Mouse (Mus musculus) limb, embryonic 14.5 days (tissue): ENCODE measurements around the gene Gm37240. TPM values are rescaled to one million over a fixed set of nuclear protein-coding genes. Genes with fewer than 3 reads are reported as not detected.

Experiments used
- ATAC-seq: fragments of 200-750 bp; cut with Nextera tagmentation; 2 replicates; pipeline ENCODE4 v1.8.0; 2017; ENCODE audit warnings: low read depth, moderate number of reproducible peaks, moderate TSS enrichment; ENCODE audit not compliant: low FRiP score
- DNase-seq: peaks from one replicate; pipeline ENCODE4 v3.0.0-alpha.2; 2015; ENCODE audit warnings: low spot score
- H3K27ac ChIP-seq: fragments of 300-500 bp; sonication (generic); replicated peaks from 2 replicates; pipeline ENCODE4 v1.5.1; 2014; ENCODE audit warnings: low read depth, mild to moderate bottlenecking, low read length, moderate library complexity, mixed read lengths
- H3K27me3 ChIP-seq: fragments of 300-500 bp; sonication (generic); 2 replicates; pipeline ENCODE4 v1.6.1; 2014; ENCODE audit warnings: low read length, mixed read lengths; ENCODE audit not compliant: control insufficient read depth, insufficient read depth
- H3K36me3 ChIP-seq: fragments of 300-500 bp; sonication (generic); 2 replicates; pipeline ENCODE4 v1.6.1; 2014; ENCODE audit warnings: mild to moderate bottlenecking, low read length, moderate library complexity, mixed read lengths; ENCODE audit not compliant: control insufficient read depth, insufficient read depth
- H3K4me1 ChIP-seq: fragments of 300-500 bp; sonication (generic); 2 replicates; pipeline ENCODE4 v1.6.1; 2014; ENCODE audit warnings: antibody characterized with exemption, low read length, mixed read lengths; ENCODE audit not compliant: control insufficient read depth, insufficient read depth
- H3K4me2 ChIP-seq: fragments of 300-500 bp; sonication (generic); replicated peaks from 2 replicates; pipeline ENCODE4 v1.6.1; 2014; ENCODE audit warnings: low read depth, mild to moderate bottlenecking, low read length, moderate library complexity; ENCODE audit not compliant: severe bottlenecking
- H3K4me3 ChIP-seq: fragments of 300-500 bp; sonication (generic); replicated peaks from 2 replicates; pipeline ENCODE4 v1.5.1; 2014; ENCODE audit warnings: low read length
- H3K9ac ChIP-seq: fragments of 300-500 bp; sonication (generic); 2 replicates; pipeline ENCODE4 v1.6.1; 2014; ENCODE audit warnings: mild to moderate bottlenecking, low read depth, low read length, moderate library complexity; ENCODE audit not compliant: severe bottlenecking
- H3K9me3 ChIP-seq: fragments of 300-500 bp; sonication (generic); 2 replicates; pipeline ENCODE4 v1.6.1; 2016; ENCODE audit warnings: low read length; ENCODE audit not compliant: control insufficient read depth
- POLR2A ChIP-seq: fragments of 200-500 bp; IDR thresholded peaks from 2 replicates; pipeline ENCODE4 v1.8.0; 2012; ENCODE audit warnings: inconsistent platforms, mild to moderate bottlenecking, moderate library complexity, borderline replicate concordance; ENCODE audit not compliant: insufficient read depth, insufficient read length; ENCODE audit errors: extremely low read depth
- WGBS: fragments of 180-500 bp; shearing (Covaris S2); extraction: QIAGEN DNeasy Blood & Tissue Kit; methylation state at CpG from one replicate; pipeline ENCODE4 v1.1.7; 2014; 5-methylcytosine and 5-hydroxymethylcytosine counted together
- polyA plus RNA-seq, 2 experiments: library from polyadenylated mRNA; depleted of rRNA in 1 of 2; stranded (reverse) in 1 of 2; unstranded in 1 of 2; fragments of >200 nt; fragmentation: Nextera tagmentation in 1 of 2; extraction: Ambion mirVana in 1 of 2; gene quantifications; 2 replicates each; pipeline versions ENCODE4 v1.2.1 to v1.2.3; 2012 to 2014

Gene Gm37240
- polyA plus RNA-seq, 2 experiments: 2.0 to 13.4 TPM

DNA sequence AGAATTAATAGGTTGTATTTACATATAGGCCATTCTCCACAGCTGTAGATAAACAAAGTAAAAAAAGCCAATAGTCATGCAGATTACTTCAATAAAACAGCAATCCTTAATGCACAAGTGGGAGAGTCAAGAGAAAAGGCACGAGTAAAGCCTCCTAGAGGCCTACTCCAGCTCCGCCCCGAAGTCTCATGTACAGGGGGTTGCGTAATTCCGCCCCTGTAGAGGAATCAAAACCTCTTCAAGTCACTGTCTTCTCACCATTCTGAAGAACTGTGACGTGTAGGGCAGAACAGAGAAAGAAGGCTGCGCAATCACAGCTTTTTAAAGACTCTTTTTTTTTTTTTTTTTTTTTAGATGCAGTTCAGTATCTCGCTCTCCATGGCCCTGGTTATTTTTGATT is 393.5 kb downstream of the Gm37240 start:
- no peak for TF ChIP-seq POLR2A
- no peak for ATAC-seq
- 87% methylated on average over 8 of the region's 8 CpGs for WGBS

DNA sequence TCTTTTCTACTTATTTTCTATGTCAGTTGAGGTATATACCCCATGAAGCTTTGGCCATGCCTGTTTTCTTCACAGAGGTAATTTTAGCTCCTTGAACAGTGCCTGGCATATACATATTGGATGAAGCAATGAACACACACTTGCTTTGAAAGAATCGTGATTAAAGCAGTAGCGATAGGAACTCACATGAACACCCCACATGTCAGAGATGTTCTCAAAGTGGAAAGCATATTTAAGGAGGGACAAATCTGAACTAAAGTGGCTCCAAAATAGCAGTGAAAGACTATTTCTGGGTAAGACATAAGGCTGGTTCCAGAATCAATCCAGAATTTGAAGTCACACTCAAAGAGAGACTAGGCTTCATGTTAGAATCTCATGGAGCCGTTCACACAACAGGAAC is 397.1 kb downstream of the Gm37240 start:
- H3K4me2 ChIP-seq: no peak overlapping the region
- H3K27ac ChIP-seq: no peak overlapping the region
- H3K27me3 ChIP-seq: no peaks in the 10 kb centered on the region
- no peaks in the 10 kb centered on the region for H3K9me3 ChIP-seq
- H3K4me1 ChIP-seq: no peaks in the 10 kb centered on the region
- no peak overlapping the region for H3K4me3 ChIP-seq
- ATAC-seq: no peak
- 82% methylated on average over 3 of the region's 3 CpGs for WGBS
- TF ChIP-seq POLR2A: no peak
- no peak overlapping the region for H3K9ac ChIP-seq
- DNase-seq: no peak
- H3K36me3 ChIP-seq: no peaks in the 10 kb centered on the region

More for the DNA sequence above, 393.5 kb downstream of the Gm37240 start:
- Histone ChIP-seq H3K36me3 (no peaks in the 10 kb centered on the region), H3K27ac (no peak overlapping the region), H3K4me1 (no peaks in the 10 kb centered on the region), H3K9me3 (no peaks in the 10 kb centered on the region), H3K27me3 (no peaks in the 10 kb centered on the region), H3K9ac (no peak overlapping the region), H3K4me2 (no peak overlapping the region), H3K4me3 (no peak overlapping the region)
- DNase-seq: no peak

DNA sequence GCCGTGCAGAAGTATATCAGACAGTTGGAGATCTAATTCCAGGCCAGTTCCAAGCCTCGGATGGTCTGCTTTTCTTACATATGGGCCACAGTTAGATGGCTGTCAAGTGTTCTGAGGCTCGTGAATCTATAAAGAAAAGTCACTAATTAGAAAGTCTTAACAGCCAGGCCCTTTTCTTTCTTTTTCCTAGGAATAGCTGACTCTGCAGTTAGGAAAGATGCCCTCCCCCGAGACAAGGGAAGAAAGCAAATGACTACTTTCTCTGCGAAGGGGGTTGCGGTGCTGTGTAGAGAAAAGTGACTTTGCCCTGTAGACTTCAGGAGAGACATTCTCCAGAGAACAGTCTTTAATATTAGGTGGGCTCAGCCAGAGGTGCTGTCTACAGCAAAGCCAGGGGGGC is 399.9 kb downstream of the Gm37240 start:
- 61% methylated on average over 6 of the region's 6 CpGs for WGBS
- H3K9ac ChIP-seq: no peak overlapping the region
- no peak for ATAC-seq
- no peak overlapping the region for H3K4me2 ChIP-seq
- no peaks in the 10 kb centered on the region for H3K36me3 ChIP-seq
- H3K27me3 ChIP-seq: no peaks in the 10 kb centered on the region
- no peak overlapping the region for H3K4me3 ChIP-seq
- H3K9me3 ChIP-seq: no peaks in the 10 kb centered on the region
- H3K4me1 ChIP-seq: no peaks in the 10 kb centered on the region
- DNase-seq: no peak
- TF ChIP-seq POLR2A: no peak
- no peak overlapping the region for H3K27ac ChIP-seq

DNA sequence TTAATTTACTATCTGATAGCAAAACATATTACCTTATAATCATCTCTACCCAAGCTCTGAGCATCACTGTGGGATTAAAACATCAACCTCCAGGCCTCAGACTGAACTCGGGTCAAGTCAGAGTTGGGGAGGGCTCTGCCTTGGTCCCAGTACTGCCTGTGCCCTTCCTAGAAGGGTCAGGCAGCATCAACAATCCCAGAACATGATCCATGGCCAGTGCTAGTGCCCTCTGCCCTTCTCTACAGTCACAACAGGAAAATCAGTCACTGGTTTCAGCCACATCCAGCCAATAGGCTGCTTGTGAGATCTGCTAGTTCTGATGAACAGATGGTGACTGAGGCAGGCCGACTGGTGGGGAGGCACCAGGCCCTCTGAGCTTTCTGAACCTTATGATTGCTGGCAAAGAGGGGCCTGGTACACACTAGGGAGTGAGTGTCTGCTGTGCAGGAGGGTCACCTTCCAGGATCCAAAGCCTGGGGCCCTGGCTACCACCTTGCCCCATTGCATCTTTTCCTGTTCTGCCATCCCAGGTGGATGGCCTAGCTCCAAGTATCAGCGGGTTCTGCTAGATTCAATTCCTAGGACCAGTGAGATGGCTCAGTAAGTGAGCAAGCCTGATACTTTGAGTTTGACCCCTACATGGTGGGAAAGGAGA is 401.7 kb downstream of the Gm37240 start:
- no peak for TF ChIP-seq POLR2A
- Histone ChIP-seq H3K4me2 (no peak overlapping the region), H3K4me1 (no peaks in the 10 kb centered on the region), H3K36me3 (no peaks in the 10 kb centered on the region), H3K4me3 (no peak overlapping the region), H3K9ac (no peak overlapping the region), H3K27me3 (no peaks in the 10 kb centered on the region), H3K27ac (no peak overlapping the region), H3K9me3 (no peaks in the 10 kb centered on the region)
- DNase-seq (no peak), ATAC-seq (no peak)
- 63% methylated on average over 3 of the region's 3 CpGs for WGBS

DNA sequence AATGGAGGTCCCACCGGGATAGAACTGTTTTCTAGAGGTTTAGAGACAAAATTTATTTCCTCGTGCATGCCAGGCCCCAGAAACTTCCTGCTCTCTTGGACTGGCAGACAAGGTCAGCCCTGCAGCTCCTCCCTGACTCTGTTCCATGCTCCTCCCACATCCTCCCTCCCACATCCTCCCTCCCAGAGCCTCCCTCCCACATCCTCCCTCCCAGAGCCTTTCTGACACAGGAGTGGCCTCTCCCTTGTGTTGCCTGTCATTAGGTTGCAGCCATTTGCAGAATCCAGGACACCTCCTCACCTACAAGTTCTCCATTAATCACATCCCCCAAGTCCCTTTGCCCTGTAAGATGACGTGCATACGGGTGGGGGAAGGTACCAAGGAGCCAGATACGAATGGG is 404.7 kb downstream of the Gm37240 start:
- Histone ChIP-seq H3K27me3 (no peaks in the 10 kb centered on the region), H3K9ac (no peak overlapping the region), H3K36me3 (no peaks in the 10 kb centered on the region), H3K9me3 (no peaks in the 10 kb centered on the region), H3K4me1 (no peaks in the 10 kb centered on the region), H3K4me2 (no peak overlapping the region), H3K4me3 (no peak overlapping the region), H3K27ac (no peak overlapping the region)
- no peak for DNase-seq
- no peak for TF ChIP-seq POLR2A
- no peak for ATAC-seq
- WGBS: 32% methylated on average over 5 of the region's 5 CpGs

DNA sequence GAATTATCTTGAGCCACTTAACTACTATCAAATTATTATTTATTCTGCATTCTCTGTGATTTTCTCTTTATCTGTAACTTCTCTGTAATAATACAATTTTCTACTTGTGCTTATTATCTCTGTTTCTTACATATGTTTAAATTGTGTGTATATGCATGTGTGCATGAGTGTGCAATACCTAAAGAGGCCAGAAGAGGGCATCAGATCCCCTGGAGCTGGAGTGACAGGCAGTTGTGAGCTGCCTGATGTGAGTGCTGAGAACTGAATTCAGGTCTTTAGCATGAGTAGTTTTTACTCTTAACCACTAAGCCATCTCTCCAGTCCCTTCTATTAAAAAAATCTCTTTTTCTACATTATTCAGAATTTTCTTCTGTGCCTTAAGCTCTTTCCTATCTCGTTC is 406.7 kb downstream of the Gm37240 start:
- TF ChIP-seq POLR2A: no peak
- H3K4me1 ChIP-seq: no peaks in the 10 kb centered on the region
- no peak overlapping the region for H3K4me2 ChIP-seq
- ATAC-seq (no peak), DNase-seq (no peak)
- H3K27ac ChIP-seq: no peak overlapping the region
- no peaks in the 10 kb centered on the region for H3K9me3 ChIP-seq
- no peak overlapping the region for H3K4me3 ChIP-seq
- H3K9ac ChIP-seq: no peak overlapping the region
- H3K27me3 ChIP-seq: no peaks in the 10 kb centered on the region
- no peaks in the 10 kb centered on the region for H3K36me3 ChIP-seq
- WGBS: 89% methylated on average over 1 of the region's 1 CpGs
